Mouse (Mus musculus): ENCODE measurements at regions not wholly inside any gene's neighbourhood (a gene's known extent, or its start where the extent isn't known, plus 50 kb on each side); places are given as distances from the start of the nearest gene placed in this dataset.
A peak's percentile ranks its signal among the peaks of the same experiment; 100 is the strongest.

GRCm38 (mm10) chr5:111678496-111678895 is 55.2 kb upstream of the Gm26897 start:
- Histone ChIP-seq H3K4me1 (ENCODE audit: control insufficient read depth, insufficient read depth, low read length) (peaks cover 3% of the 10 kb centered on the region; the same call in 1 of the 2 replicates), H3K4me3 (replicated peaks; ENCODE audit: extremely low read depth, low read depth, low read length) (no peak overlapping the region)
- DNase-seq: no peak
- 77% methylated on average over 1 of the region's 1 CpGs for WGBS
- TF ChIP-seq CTCF (IDR thresholded peaks at IDR 0.05; ENCODE audit: insufficient read depth, low read length) (no peak), POLR2A (IDR thresholded peaks at IDR 0.05; ENCODE audit: borderline replicate concordance, extremely low read depth, low read depth, low read length) (no peak)

GRCm38 (mm10) chr5:111681362-111682028 is 52.2 kb upstream of the Gm26897 start:
- no peak for DNase-seq
- Histone ChIP-seq H3K4me1 (ENCODE audit: control insufficient read depth, insufficient read depth, low read length) (no peaks in the 10 kb centered on the region), H3K4me3 (replicated peaks; ENCODE audit: extremely low read depth, low read depth, low read length) (no peak overlapping the region)
- TF ChIP-seq CTCF (IDR thresholded peaks at IDR 0.05; ENCODE audit: insufficient read depth, low read length) (no peak), POLR2A (IDR thresholded peaks at IDR 0.05; ENCODE audit: borderline replicate concordance, extremely low read depth, low read depth, low read length) (no peak)
- WGBS: 60% methylated on average over 7 of the region's 7 CpGs

- Histone ChIP-seq H3K4me1 (ENCODE audit: control insufficient read depth, insufficient read depth, low read length) (no peaks in the 10 kb centered on the region), H3K4me3 (replicated peaks; ENCODE audit: extremely low read depth, low read depth, low read length) (no peak overlapping the region)
- TF ChIP-seq CTCF (IDR thresholded peaks at IDR 0.05; ENCODE audit: insufficient read depth, low read length) (peak; percentile 72), POLR2A (IDR thresholded peaks at IDR 0.05; ENCODE audit: borderline replicate concordance, extremely low read depth, low read depth, low read length) (no peak)
- peak; percentile 43 for DNase-seq
These were observed 50.8 kb upstream of the Gm26897 start for GRCm38 (mm10) chr5:111682899-111683298.
